Mouse (Mus musculus): ENCODE data around the gene Ephb4. TPM values are rescaled to one million over a fixed set of nuclear protein-coding genes. Genes with fewer than 3 reads are reported as not detected.

Gene Ephb4
- polyA plus RNA-seq, 1 experiment from 2014 or later: 28.9 TPM

DNA sequence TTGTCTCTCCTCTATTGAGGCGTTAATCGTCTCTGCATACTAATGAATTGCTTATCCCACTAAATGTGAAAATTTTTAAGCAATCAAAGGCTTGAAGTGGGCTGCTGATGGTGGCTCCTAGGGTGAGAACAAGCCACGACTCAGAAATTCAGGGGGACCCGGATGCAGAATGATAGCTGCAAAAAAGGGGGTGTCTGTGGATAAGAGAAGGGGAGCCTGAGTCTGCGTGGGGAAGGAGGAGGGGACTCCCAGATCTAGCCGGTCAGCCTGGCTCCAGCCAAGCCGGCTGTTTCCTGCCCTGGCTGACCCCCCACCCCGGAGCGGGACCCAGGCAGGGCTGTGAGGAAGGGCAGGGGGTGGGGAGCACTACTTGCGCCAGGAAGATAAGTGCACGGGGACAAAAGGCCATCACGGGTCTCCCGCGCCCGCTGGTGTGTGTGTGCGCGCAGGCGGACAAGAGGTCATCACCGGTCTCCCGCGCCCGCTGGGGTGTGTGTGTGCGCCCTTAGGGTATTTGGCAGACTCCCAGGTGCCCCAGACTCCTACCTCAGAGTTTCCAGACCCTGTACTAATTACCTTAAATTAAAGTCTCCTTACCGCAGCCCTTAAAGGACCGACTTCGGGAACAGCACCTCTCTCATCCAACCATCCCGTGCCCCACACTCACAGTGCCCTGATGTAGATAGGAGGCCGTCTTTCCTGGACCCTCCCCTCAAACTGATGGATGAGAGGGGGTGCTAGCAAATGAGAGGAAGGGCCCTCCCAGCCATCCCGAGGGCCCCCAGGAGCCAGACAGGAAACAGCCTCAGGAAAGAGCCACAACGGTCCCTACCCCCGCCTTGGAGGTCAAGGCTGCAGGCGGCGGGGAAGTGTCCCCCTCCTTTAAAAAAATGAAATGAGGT lies 1.2 kb upstream of the Ephb4 start:
- ATAC-seq (ENCODE audit: low FRiP score, low read depth): no peak
- WGBS: under 1% methylated on average over 30 of the region's 33 CpGs
- H3K9ac ChIP-seq (replicated peaks): peak overlapping the region; percentile 94
- peak overlapping the region; percentile 81 for H3K4me2 ChIP-seq (replicated peaks)
- H3K9me3 ChIP-seq: no peaks in the 10 kb centered on the region
- H3K36me3 ChIP-seq: peaks cover 4% of the 10 kb centered on the region
- H3K4me3 ChIP-seq: peak overlapping the region; percentile 76
- peak overlapping the region; percentile 79 for H3K27ac ChIP-seq (replicated peaks)
- peaks cover 41% of the 10 kb centered on the region for H3K4me1 ChIP-seq
- H3K27me3 ChIP-seq: peaks cover 4% of the 10 kb centered on the region; the same call in 1 of the 2 replicates

DNA sequence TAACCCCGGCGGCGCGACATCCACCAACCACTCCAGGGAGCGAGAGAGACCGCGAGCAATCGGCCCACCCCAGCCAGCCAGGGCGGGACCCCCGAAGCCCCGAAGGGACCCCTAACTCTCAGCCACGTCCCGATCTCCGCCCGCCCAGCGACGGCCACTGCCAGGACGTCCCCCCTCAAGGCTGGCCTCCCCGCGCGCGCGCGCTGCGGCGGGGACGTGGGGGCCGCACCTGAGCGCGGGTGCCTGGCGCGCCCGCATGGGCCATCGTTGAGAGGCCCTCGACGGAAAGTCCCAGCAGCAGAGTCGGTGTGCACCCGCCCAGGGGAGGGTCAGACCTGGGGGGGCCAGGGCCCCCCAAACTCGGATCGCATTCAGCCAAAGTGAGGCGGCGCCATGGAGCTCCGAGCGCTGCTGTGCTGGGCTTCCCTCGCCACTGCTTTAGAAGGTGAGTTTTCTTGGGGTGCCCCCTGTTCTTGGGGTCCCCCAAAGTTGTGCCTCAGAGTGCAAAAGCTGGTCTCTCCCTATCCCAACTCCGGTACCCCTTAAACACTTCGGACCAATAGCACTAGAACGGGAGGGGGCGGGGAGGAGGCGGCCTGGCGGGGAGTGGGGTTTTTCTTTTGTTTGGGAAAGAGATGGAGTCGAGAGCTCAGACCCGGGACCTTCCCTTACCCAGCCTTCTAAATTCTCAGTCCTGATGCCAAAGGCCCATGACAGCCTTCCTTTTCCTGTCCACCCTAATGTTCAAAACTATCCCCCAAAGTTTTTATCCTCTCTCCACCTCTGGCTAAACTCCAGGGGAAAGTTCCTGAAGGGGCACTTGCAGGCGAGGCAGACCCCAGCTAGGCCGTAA lies 522 bp downstream of the Ephb4 start:
- Histone ChIP-seq H3K4me2 (replicated peaks) (peak overlapping the region; percentile 81), H3K4me3 (peak overlapping the region; percentile 76), H3K27me3 (peaks cover 4% of the 10 kb centered on the region; the same call in 1 of the 2 replicates), H3K9me3 (no peaks in the 10 kb centered on the region), H3K4me1 (peaks cover 41% of the 10 kb centered on the region), H3K9ac (replicated peaks) (peak overlapping the region; percentile 94), H3K36me3 (peaks cover 21% of the 10 kb centered on the region), H3K27ac (replicated peaks) (peak overlapping the region; percentile 79)
- ATAC-seq (ENCODE audit: low FRiP score, low read depth): peak; percentile 63
- under 1% methylated on average over 55 of the region's 55 CpGs for WGBS

DNA sequence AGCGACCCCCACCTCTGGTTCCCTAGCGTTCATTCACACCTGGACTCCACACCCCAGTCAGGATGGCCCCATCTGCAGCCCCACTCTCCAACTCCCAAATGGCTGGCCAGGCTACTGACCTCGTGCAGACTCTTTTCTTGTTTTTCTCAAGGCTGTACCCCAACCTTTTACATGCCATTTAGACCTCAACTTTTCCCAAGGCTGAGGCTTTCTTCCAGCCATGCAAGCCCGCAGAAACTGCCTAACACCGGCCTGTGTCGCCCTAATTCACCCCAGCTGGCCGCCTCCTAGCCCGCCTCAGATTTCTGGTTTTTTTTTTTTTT lies 1.1 kb downstream of the Ephb4 start:
- H3K4me2 ChIP-seq (replicated peaks): peak overlapping the region; percentile 81
- WGBS: under 1% methylated on average over 8 of the region's 8 CpGs
- peak overlapping the region; percentile 94 for H3K9ac ChIP-seq (replicated peaks)
- H3K36me3 ChIP-seq: peaks cover 27% of the 10 kb centered on the region
- peak overlapping the region; percentile 76 for H3K4me3 ChIP-seq
- H3K27ac ChIP-seq (replicated peaks): peak overlapping the region; percentile 60
- no peak for ATAC-seq (ENCODE audit: low FRiP score, low read depth)
- H3K9me3 ChIP-seq: no peaks in the 10 kb centered on the region
- peaks cover 4% of the 10 kb centered on the region; the same call in 1 of the 2 replicates for H3K27me3 ChIP-seq
- H3K4me1 ChIP-seq: peaks cover 41% of the 10 kb centered on the region

DNA sequence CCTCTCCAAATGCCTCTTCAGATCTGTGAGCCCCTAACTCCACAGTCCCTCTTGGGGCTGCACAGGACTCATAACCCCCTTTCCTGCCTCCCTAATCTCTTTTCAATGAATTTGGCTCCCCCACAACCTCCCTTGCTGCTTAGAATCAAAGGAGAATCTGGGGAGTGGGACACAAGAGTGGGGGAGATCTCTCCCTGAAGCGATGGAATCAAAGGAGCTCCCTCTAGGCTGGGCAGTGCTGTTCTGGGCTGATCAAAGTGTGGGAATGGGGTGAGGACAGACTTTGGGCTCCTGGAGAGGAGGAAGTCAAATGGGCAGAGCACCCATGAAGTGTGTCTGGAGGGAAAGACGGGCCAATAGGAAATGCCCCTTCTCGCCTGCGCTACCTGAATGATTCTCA lies 1.5 kb downstream of the Ephb4 start:
- WGBS: 12% methylated on average over 4 of the region's 4 CpGs
- Histone ChIP-seq H3K4me1 (peaks cover 41% of the 10 kb centered on the region), H3K27me3 (peaks cover 4% of the 10 kb centered on the region; the same call in 1 of the 2 replicates), H3K9me3 (no peaks in the 10 kb centered on the region), H3K36me3 (peaks cover 30% of the 10 kb centered on the region), H3K9ac (replicated peaks) (peak overlapping the region; percentile 94), H3K4me3 (peak overlapping the region; percentile 76), H3K27ac (replicated peaks) (peak overlapping the region; percentile 60; the same call in 1 of the 2 replicates), H3K4me2 (replicated peaks) (peak overlapping the region; percentile 81)
- ATAC-seq (ENCODE audit: low FRiP score, low read depth): no peak

DNA sequence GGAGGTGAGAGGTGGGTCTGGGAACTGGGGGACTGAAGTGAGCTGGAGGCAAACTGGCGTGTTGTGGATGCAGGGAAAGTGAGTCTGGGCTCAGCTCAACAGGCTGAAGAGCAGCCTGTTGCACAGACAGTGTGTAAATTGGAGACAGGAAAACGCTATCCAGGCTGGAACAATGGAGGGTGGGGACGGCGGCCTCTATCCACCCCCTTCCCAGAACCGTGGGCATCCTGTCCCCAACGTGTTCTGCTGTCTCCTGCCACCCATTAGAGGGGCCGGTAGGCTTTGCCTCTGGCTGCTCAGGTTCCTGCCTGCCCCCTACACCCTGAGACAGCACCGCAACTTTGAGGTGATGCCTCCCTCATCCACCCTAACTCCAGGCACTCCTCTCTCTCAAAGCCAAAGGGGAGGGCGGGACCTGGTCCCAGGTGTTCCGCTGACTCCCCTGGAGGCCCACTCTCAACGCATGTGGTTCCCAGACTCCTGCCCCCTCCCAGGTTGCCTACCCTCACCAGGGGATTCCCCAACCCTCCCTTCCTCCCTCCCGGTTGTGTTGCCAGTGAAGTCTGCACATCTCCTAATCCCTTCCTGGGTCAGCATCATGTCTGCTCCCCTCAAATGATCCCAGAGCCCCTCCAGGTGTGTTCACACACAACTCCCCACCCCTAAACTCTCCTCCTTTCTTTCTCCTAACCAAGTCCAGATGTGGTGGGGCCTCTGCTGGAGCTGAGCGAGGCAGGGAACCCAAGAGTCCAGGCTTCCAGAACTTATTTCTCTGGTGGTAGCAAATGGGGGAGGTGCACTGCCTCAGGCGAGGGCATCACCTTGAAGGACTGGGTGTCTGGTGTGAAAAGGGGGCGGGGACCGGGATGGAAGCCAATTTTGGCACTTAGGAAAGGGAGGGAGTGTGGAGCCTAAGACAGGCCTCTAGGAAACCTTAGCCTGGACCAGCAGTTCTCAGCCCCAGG lies 2.4 kb downstream of the Ephb4 start:
- Histone ChIP-seq H3K4me1 (peaks cover 41% of the 10 kb centered on the region), H3K9ac (replicated peaks) (peak overlapping the region; percentile 94), H3K9me3 (no peaks in the 10 kb centered on the region), H3K4me2 (replicated peaks) (peak overlapping the region; percentile 81), H3K27me3 (peaks cover 4% of the 10 kb centered on the region; the same call in 1 of the 2 replicates), H3K36me3 (peaks cover 37% of the 10 kb centered on the region), H3K4me3 (peak overlapping the region; percentile 76), H3K27ac (replicated peaks) (no peak overlapping the region)
- no peak for ATAC-seq (ENCODE audit: low FRiP score, low read depth)
- 23% methylated on average over 16 of the region's 16 CpGs for WGBS

DNA sequence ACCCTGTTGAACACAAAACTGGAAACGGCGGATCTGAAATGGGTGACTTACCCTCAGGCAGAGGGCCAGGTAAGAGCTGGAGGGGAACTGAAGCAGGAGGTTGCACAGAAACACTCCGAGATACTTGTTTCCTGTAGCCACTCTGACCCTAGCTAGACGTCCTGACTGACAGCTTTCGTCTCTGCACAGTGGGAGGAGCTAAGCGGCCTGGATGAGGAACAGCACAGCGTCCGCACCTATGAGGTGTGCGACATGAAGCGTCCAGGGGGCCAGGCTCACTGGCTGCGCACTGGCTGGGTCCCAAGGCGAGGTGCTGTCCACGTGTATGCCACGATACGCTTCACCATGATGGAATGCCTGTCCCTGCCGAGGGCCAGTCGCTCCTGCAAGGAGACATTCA lies 4.2 kb downstream of the Ephb4 start:
- WGBS: 87% methylated on average over 17 of the region's 17 CpGs
- H3K27ac ChIP-seq (replicated peaks): no peak overlapping the region
- no peaks in the 10 kb centered on the region for H3K9me3 ChIP-seq
- no peak overlapping the region for H3K4me3 ChIP-seq
- no peak for ATAC-seq (ENCODE audit: low FRiP score, low read depth)
- no peaks in the 10 kb centered on the region for H3K27me3 ChIP-seq
- H3K9ac ChIP-seq (replicated peaks): no peak overlapping the region
- H3K4me1 ChIP-seq: peaks cover 29% of the 10 kb centered on the region
- H3K4me2 ChIP-seq (replicated peaks): no peak overlapping the region
- H3K36me3 ChIP-seq: peaks cover 52% of the 10 kb centered on the region

DNA sequence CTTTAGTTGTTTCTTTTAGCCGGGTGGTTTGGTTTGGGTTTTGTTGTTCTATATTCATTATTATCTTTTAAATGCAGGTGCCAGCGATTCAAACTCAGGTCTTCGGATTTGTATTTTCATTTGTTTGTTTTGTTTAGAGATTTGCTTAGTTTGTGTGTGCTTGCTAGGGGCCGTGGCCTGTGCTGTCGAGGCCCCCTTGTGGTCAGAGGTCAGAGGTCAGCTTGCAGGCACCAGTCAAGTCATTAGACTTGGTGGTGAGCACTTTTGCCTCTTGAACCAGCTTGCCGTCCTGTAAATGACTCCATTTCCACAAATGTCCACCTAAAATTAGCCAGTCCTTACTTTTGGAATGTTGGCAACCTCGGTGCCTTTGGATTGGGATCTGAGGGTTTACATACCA lies 8.5 kb downstream of the Ephb4 start:
- H3K36me3 ChIP-seq: peaks cover 92% of the 10 kb centered on the region
- WGBS: 42% methylated on average over 7 of the region's 7 CpGs
- H3K4me3 ChIP-seq: no peak overlapping the region
- H3K27ac ChIP-seq (replicated peaks): no peak overlapping the region
- H3K4me2 ChIP-seq (replicated peaks): no peak overlapping the region
- no peaks in the 10 kb centered on the region for H3K4me1 ChIP-seq
- H3K9ac ChIP-seq (replicated peaks): no peak overlapping the region
- no peaks in the 10 kb centered on the region for H3K27me3 ChIP-seq
- H3K9me3 ChIP-seq: no peaks in the 10 kb centered on the region
- no peak for ATAC-seq (ENCODE audit: low FRiP score, low read depth)

DNA sequence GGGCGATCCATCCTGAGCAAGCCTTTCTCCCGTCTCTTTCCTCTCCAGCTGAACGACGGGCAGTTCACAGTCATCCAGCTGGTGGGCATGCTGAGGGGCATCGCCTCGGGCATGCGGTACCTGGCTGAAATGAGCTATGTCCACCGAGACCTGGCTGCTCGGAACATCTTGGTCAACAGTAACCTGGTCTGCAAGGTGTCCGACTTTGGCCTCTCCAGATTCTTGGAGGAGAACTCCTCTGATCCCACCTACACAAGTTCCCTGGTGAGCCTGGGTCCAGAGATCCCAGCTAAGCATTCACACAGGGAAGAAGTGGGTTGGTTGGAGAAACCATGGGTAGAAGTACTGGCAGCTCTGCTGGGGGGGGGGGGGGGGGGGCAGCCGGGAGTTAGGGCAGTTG lies 19.8 kb downstream of the Ephb4 start:
- Histone ChIP-seq H3K4me1 (no peaks in the 10 kb centered on the region), H3K27ac (replicated peaks) (no peak overlapping the region), H3K27me3 (no peaks in the 10 kb centered on the region), H3K4me3 (no peak overlapping the region), H3K9ac (replicated peaks) (no peak overlapping the region), H3K4me2 (replicated peaks) (no peak overlapping the region), H3K9me3 (no peaks in the 10 kb centered on the region), H3K36me3 (peaks cover 94% of the 10 kb centered on the region)
- ATAC-seq (ENCODE audit: low FRiP score, low read depth): no peak
- WGBS: 96% methylated on average over 10 of the region's 11 CpGs

DNA sequence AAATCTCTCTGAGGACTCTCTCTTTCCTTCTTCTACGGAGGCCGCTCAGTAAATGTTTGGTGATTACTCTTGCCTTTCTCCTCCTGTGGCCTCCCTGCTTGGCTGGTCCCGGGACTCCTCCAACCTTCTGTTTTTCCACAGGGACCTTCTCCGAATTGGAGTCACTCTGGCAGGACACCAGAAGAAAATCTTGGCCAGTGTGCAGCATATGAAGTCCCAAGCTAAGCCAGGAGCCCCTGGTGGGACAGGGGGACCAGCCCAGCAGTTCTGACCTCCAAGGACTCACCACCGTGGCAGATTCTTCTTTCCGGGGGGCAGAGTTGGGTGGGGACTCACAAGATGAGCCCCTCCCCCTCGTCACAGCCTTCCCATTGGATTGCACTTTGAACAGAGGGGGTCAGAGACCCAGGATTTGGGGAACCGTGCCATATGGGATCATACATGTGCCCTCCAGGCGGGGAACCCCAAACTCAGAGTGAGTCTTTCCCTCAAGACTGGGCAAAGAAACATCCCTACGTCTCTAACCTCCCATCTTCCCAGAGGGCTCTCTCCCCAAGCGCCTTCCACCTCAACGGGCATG lies 23.6 kb downstream of the Ephb4 start:
- 90% methylated on average over 12 of the region's 12 CpGs for WGBS
- no peak for ATAC-seq (ENCODE audit: low FRiP score, low read depth)

DNA sequence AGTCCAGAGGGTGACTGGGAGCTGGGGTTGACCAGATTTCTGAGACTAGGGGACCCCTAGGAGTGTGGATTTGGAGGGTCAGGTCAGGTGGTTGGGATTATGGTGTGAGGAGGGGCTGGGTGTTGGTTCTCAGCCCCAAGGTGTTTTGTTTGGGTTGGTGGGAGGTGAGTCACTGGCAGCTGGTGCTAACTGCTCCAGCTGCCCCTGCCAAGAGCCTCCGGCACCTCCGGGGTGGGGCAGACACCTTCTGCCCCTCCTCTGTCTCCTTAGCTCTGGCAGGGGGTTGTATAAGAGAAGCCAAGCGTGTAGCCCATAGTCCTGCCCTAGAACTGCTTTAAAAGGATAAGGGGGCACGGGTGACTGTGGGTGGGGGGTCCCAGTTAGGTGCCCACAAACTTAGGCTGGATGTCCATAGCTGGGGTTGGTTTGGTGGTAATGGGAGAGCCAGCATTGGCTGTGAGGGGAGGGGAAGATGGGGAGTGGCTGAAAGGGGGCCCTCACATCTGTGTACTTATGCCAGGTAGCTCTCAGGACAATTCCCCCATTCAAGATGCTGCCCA lies 24.7 kb downstream of the Ephb4 start:
- Histone ChIP-seq H3K9me3 (no peaks in the 10 kb centered on the region), H3K27ac (replicated peaks) (no peak overlapping the region), H3K36me3 (peaks cover 52% of the 10 kb centered on the region), H3K9ac (replicated peaks) (no peak overlapping the region), H3K4me2 (replicated peaks) (no peak overlapping the region), H3K27me3 (no peaks in the 10 kb centered on the region), H3K4me1 (peaks cover 6% of the 10 kb centered on the region), H3K4me3 (no peak overlapping the region)
- 85% methylated on average over 4 of the region's 4 CpGs for WGBS
- no peak for ATAC-seq (ENCODE audit: low FRiP score, low read depth)

More for the DNA sequence above, 23.6 kb downstream of the Ephb4 start:
- H3K4me2 ChIP-seq (replicated peaks): no peak overlapping the region
- H3K9ac ChIP-seq (replicated peaks): no peak overlapping the region
- H3K36me3 ChIP-seq: peaks cover 63% of the 10 kb centered on the region
- no peaks in the 10 kb centered on the region for H3K27me3 ChIP-seq
- no peak overlapping the region for H3K4me3 ChIP-seq
- H3K27ac ChIP-seq (replicated peaks): no peak overlapping the region
- no peaks in the 10 kb centered on the region for H3K9me3 ChIP-seq
- H3K4me1 ChIP-seq: peaks cover 6% of the 10 kb centered on the region

DNA sequence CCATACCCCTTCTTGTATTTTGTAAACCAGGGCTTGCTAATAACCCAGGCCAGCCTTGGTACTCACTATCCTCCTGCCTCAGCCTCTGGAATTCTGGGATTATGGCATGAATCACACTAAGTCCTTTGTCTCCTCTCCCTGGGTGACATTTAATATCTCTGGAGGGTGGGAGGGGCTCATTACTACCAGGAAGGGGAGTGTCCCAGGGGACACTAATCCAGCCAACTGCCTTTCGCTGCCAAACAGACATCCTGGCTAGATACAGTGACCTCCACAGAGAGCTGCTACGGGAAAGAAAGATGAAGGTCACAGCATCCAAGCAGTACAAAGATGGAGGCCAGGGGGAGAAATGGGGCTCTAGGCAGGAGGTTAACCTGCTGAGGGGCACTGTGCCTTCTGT lies 25.7 kb downstream of the Ephb4 start:
- Histone ChIP-seq H3K4me3 (no peak overlapping the region), H3K9ac (replicated peaks) (no peak overlapping the region), H3K36me3 (peaks cover 42% of the 10 kb centered on the region), H3K27ac (replicated peaks) (no peak overlapping the region; the same call in 1 of the 2 replicates), H3K9me3 (no peaks in the 10 kb centered on the region), H3K4me2 (replicated peaks) (no peak overlapping the region), H3K27me3 (no peaks in the 10 kb centered on the region), H3K4me1 (peaks cover 6% of the 10 kb centered on the region)
- no peak for ATAC-seq (ENCODE audit: low FRiP score, low read depth)
- 54% methylated on average over 2 of the region's 2 CpGs for WGBS
